Mouse (Mus musculus) bone marrow macrophage, adult 2 months (primary cell): ENCODE measurements at regions not wholly inside any gene's neighbourhood (a gene's known extent, or its start where the extent isn't known, plus 50 kb on each side); places are given as distances from the start of the nearest gene placed in this dataset.

Source experiments
- CTCF ChIP-seq: IDR thresholded peaks from 2 replicates; pipeline ENCODE4 v1.5.1; 2012; ENCODE audit warnings: low read depth, mild to moderate bottlenecking, low read length, moderate library complexity
- POLR2A ChIP-seq: IDR thresholded peaks from 2 replicates; pipeline ENCODE4 v1.6.1; 2012; ENCODE audit warnings: mild to moderate bottlenecking, low read depth, low read length, borderline replicate concordance

- TF ChIP-seq CTCF, result no peak
- TF ChIP-seq POLR2A, result no peak
Measured at GRCm38 (mm10) chr13:102142986-102143385, 375.0 kb upstream of the Pik3r1 start.
